Mouse (Mus musculus) testis, adult 2 months (tissue): ENCODE measurements around the gene Pik3r1.

Experiments
- CTCF ChIP-seq: fragments of 200-500 bp; IDR thresholded peaks from 2 replicates; pipeline ENCODE4 v1.5.1; 2012; ENCODE audit warnings: low read depth, mild to moderate bottlenecking, inconsistent platforms, low read length, moderate library complexity; ENCODE audit not compliant: control insufficient read depth, insufficient read depth, insufficient replicate concordance
- POLR2A ChIP-seq: fragments of 200-500 bp; IDR thresholded peaks from 2 replicates; pipeline ENCODE4 v1.6.1; 2012; ENCODE audit warnings: low read depth, mild to moderate bottlenecking, inconsistent platforms, low read length, moderate library complexity; ENCODE audit not compliant: control insufficient read depth

DNA sequence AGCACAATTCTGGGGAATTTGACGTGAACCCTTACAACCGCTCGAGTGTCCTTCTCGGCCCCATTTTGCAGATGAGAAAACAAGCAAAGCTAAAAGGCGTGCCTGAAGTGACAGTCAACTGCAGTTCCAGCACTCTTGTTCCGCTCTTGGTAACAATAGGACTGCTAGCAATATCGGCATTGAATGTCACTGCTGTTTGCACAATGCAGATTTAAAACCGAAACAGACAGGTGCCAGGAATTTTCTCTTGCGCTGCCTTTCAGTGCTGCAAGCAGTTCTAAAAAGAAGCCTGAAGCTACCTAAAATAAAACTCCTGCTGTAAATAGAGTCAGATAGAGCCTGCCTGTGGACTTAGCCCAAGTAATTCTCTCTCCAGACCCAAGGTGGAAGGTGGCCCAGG lies 4.3 kb downstream of the Pik3r1 start:
- no peak for TF ChIP-seq POLR2A
- no peak for TF ChIP-seq CTCF
